Mouse (Mus musculus) liver, embryonic 11.5 days (tissue): ENCODE results near the gene Adam33. TPM values are rescaled to one million over a fixed set of nuclear protein-coding genes. Genes with fewer than 3 reads are reported as not detected.
"Not testable (repeated sequence)": the region's sequence is repeated elsewhere in the genome, so short reads cannot be mapped to it uniquely, and the experiment has no call there.

Experiments
- ATAC-seq: fragments of 200-750 bp; cut with Nextera tagmentation; replicated peaks from 2 replicates; pipeline ENCODE4 v1.8.0; 2017; ENCODE audit warnings: moderate number of reproducible peaks, mild to moderate bottlenecking, moderate TSS enrichment, moderate library complexity; ENCODE audit not compliant: low FRiP score
- DNase-seq: peaks from one replicate; pipeline ENCODE4 v3.0.0-alpha.2; 2017; ENCODE audit warnings: low spot score
- H3K27ac ChIP-seq: fragments of 300-500 bp; sonication (generic); 2 replicates; pipeline ENCODE4 v1.5.1; 2014; ENCODE audit warnings: mild to moderate bottlenecking, low read depth, low read length, control low read depth
- H3K27me3 ChIP-seq: fragments of 300-500 bp; sonication (generic); replicated peaks from 2 replicates; pipeline ENCODE4 v1.6.1; 2014; ENCODE audit warnings: low read length, mixed read lengths; ENCODE audit not compliant: control insufficient read depth, insufficient read depth
- H3K36me3 ChIP-seq: fragments of 300-500 bp; sonication (generic); 2 replicates; pipeline ENCODE4 v1.6.1; 2014; ENCODE audit warnings: mild to moderate bottlenecking, low read length, moderate library complexity, mixed read lengths; ENCODE audit not compliant: control insufficient read depth, insufficient read depth
- H3K4me1 ChIP-seq: fragments of 300-500 bp; sonication (generic); replicated peaks from 2 replicates; pipeline ENCODE4 v1.6.1; 2014; ENCODE audit warnings: low read length, mixed read lengths; ENCODE audit not compliant: control insufficient read depth, insufficient read depth
- H3K4me2 ChIP-seq: fragments of 300-500 bp; sonication (generic); 2 replicates; pipeline ENCODE4 v1.6.1; 2014; ENCODE audit warnings: mild to moderate bottlenecking, control low read depth, moderate library complexity
- H3K4me3 ChIP-seq: fragments of 300-500 bp; sonication (generic); 2 replicates; pipeline ENCODE4 v1.5.1; 2014; ENCODE audit warnings: low read depth, low read length, control low read depth
- H3K9ac ChIP-seq: fragments of 300-500 bp; sonication (generic); 2 replicates; pipeline ENCODE4 v1.6.1; 2014; ENCODE audit warnings: low read depth, low read length, control low read depth
- H3K9me3 ChIP-seq: fragments of 300-500 bp; sonication (generic); 2 replicates; pipeline ENCODE4 v1.6.1; 2016; ENCODE audit warnings: low read length, inconsistent platforms, mixed read lengths; ENCODE audit not compliant: control insufficient read depth
- WGBS: fragments of 180-500 bp; shearing (Covaris S2); extraction: QIAGEN DNeasy Blood & Tissue Kit; methylation state at CpG from one replicate; pipeline ENCODE4 v1.1.7; 2014; 5-methylcytosine and 5-hydroxymethylcytosine counted together
- polyA plus RNA-seq: library from polyadenylated mRNA; unstranded; fragments of >200 nt; fragmentation: Nextera tagmentation; extraction: Ambion mirVana; gene quantifications from 2 replicates; pipeline ENCODE4 v1.2.1, GENCODE M21; 2014

Adam33 gene
- polyA plus RNA-seq, result 0.31 and 0.95 TPM in 2 replicates

GRCm38 (mm10) chr2:131063404-131063864, at the start of gene Adam33:
Gene Adam33, minus strand, starts transcription at chr2:131063814.
- Histone ChIP-seq H3K27ac (no peak within 1 kb of the TSS), H3K36me3 (no peaks in the 10 kb centered on the region), H3K4me2 (peak within 1 kb of the TSS; percentile 60), H3K27me3 (peaks cover 53% of the 10 kb centered on the region), H3K9ac (no peak within 1 kb of the TSS), H3K9me3 (no peaks in the 10 kb centered on the region), H3K4me3 (peak within 1 kb of the TSS; percentile 26), H3K4me1 (peaks cover 5% of the 10 kb centered on the region; the same call in 1 of the 2 replicates)
- DNase-seq (no peak), ATAC-seq (no peak)
- WGBS, result 6% methylated on average over 24 of the region's 27 CpGs

DNA sequence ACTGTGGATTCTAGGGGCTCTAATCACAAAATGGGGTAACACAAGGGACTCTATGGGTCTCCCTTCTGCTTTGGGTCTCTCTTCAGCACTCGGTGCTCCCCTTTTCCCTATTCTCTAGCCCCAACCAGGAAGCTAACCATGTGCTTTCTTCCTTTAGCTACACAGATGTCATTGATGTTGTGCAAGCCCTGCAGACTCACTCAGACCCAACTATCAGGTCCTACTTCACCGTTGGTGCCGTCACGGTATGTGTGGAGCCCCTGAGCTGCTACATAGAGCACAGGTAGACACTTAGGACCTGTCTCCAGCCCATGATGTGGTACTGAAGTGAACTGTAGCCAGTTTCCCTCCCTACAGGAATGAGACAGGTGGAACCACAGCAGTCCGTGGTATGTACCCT, 42.4 kb upstream of the Adam33 start:
- H3K27me3 ChIP-seq, result no peaks in the 10 kb centered on the region
- ATAC-seq (no peak), DNase-seq (no peak)
- no peak overlapping the region for H3K9ac ChIP-seq
- H3K4me1 ChIP-seq, result no peaks in the 10 kb centered on the region
- H3K36me3 ChIP-seq, result no peaks in the 10 kb centered on the region
- no peak overlapping the region for H3K4me2 ChIP-seq
- H3K9me3 ChIP-seq, result no peaks in the 10 kb centered on the region
- no peak overlapping the region for H3K27ac ChIP-seq
- H3K4me3 ChIP-seq, result no peak overlapping the region
- WGBS, result 78% methylated on average over 5 of the region's 5 CpGs

GRCm38 (mm10) chr2:131105061-131105460, 41.4 kb upstream of the Adam33 start:
- H3K9me3 ChIP-seq, H3K27me3 ChIP-seq, H3K27ac ChIP-seq, H3K9ac ChIP-seq, H3K4me1 ChIP-seq, DNase-seq, H3K36me3 ChIP-seq, H3K4me3 ChIP-seq, ATAC-seq, H3K4me2 ChIP-seq: not testable (repeated sequence)
- 69% methylated on average over 4 of the region's 4 CpGs for WGBS

DNA sequence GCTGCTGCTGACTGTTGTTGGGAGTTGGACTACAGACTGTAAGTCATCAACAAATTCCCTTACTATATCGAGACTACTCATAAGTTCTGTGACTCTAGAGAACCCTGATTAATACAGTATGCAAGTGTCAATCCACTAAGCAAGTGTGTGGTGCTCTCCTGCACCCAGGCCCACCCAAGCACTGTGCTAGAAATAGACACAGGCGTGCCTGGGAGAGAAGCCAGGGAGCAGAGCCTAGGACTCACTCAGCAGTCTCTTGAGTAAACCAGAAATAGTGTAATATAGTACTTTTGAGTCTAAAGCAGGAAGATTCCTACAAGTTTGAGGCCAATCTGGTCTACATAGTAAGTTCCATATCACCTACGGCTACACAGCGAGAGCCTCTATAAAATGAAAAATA, 40.4 kb upstream of the Adam33 start:
- H3K4me2 ChIP-seq, result no peak overlapping the region
- no peaks in the 10 kb centered on the region for H3K36me3 ChIP-seq
- no peak for DNase-seq
- WGBS, result 83% methylated on average over 4 of the region's 4 CpGs
- no peak overlapping the region for H3K4me3 ChIP-seq
- H3K4me1 ChIP-seq, result no peaks in the 10 kb centered on the region
- H3K9me3 ChIP-seq, result no peaks in the 10 kb centered on the region
- no peak overlapping the region for H3K9ac ChIP-seq
- H3K27me3 ChIP-seq, result no peaks in the 10 kb centered on the region
- no peak for ATAC-seq
- no peak overlapping the region for H3K27ac ChIP-seq

- WGBS, result 48% methylated on average over 3 of the region's 3 CpGs
- Histone ChIP-seq H3K9me3 (no peaks in the 10 kb centered on the region), H3K9ac (no peak overlapping the region), H3K4me1 (peaks cover 3% of the 10 kb centered on the region), H3K4me3 (no peak overlapping the region), H3K27me3 (no peaks in the 10 kb centered on the region), H3K27ac (no peak overlapping the region), H3K36me3 (no peaks in the 10 kb centered on the region), H3K4me2 (no peak overlapping the region)
- ATAC-seq (no peak), DNase-seq (no peak)
These were observed 37.9 kb upstream of the Adam33 start for GRCm38 (mm10) chr2:131101530-131101929.

- DNase-seq (no peak), ATAC-seq (no peak)
- Histone ChIP-seq H3K36me3 (no peaks in the 10 kb centered on the region), H3K9me3 (no peaks in the 10 kb centered on the region), H3K27me3 (no peaks in the 10 kb centered on the region), H3K4me3 (no peak overlapping the region), H3K4me2 (no peak overlapping the region), H3K9ac (no peak overlapping the region), H3K4me1 (peaks cover 7% of the 10 kb centered on the region), H3K27ac (peak overlapping the region; percentile 91)
- 85% methylated on average over 4 of the region's 4 CpGs for WGBS
These were observed 33.5 kb upstream of the Adam33 start for GRCm38 (mm10) chr2:131097087-131097486.

- no peaks in the 10 kb centered on the region for H3K36me3 ChIP-seq
- H3K27me3 ChIP-seq, result no peaks in the 10 kb centered on the region
- ATAC-seq (peak; percentile 92), DNase-seq (peak; percentile 47)
- H3K27ac ChIP-seq, result peak overlapping the region; percentile 91
- 8% methylated on average over 9 of the region's 9 CpGs for WGBS
- H3K4me2 ChIP-seq, result peak overlapping the region; percentile 49
- H3K9me3 ChIP-seq, result no peaks in the 10 kb centered on the region
- peaks cover 7% of the 10 kb centered on the region for H3K4me1 ChIP-seq
- no peak overlapping the region for H3K4me3 ChIP-seq
- H3K9ac ChIP-seq, result peak overlapping the region; percentile 59
These were observed 32.6 kb upstream of the Adam33 start for GRCm38 (mm10) chr2:131096101-131096795.

DNA sequence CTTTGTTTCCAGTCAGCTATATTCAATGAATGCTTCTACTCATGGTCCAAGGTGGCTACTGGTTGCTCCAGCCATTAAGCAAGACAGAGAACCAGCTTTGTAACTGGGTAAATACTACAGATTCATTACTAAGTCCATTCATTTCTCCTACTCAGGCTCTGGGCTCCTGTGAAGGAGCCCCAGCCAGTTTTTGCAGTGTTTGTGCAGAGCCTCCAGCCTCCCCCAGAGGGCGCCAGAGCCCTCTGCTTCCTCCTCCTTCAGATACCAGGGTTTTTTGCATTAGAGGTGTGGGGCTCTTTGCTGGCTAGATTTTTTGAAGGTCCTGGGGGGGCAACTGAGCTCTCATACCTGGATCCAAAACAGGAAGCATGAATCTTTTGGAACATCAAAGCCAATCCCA, 31.2 kb upstream of the Adam33 start:
- Histone ChIP-seq H3K9ac (no peak overlapping the region), H3K4me2 (no peak overlapping the region), H3K36me3 (no peaks in the 10 kb centered on the region), H3K4me1 (peaks cover 7% of the 10 kb centered on the region), H3K9me3 (no peaks in the 10 kb centered on the region), H3K27me3 (no peaks in the 10 kb centered on the region), H3K4me3 (no peak overlapping the region), H3K27ac (no peak overlapping the region)
- DNase-seq, result peak; percentile 62
- no peak for ATAC-seq
- 3% methylated on average over 1 of the region's 1 CpGs for WGBS

DNA sequence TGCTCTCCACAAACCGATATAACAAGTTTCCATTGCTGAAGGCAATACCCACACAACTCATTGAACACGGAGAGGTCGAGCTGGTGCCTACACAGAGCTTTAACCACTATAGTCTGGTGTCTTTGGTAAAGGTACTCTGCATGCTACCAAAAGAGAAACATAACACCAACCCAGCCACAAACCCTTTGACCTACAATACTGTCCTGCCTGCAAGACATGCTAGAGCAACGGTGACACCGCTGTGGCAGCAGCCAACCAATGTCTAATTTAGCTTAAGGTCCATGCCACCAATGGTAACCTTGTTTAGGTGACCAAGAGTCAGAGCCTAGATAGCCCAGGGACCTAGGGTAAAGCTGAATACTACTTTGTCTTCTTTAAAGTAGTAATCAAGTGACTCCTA, 30.0 kb upstream of the Adam33 start:
- Histone ChIP-seq H3K4me1 (peaks cover 7% of the 10 kb centered on the region), H3K27ac (no peak overlapping the region), H3K9me3 (no peaks in the 10 kb centered on the region), H3K4me2 (no peak overlapping the region), H3K27me3 (no peaks in the 10 kb centered on the region), H3K9ac (no peak overlapping the region), H3K36me3 (no peaks in the 10 kb centered on the region), H3K4me3 (no peak overlapping the region)
- DNase-seq (no peak), ATAC-seq (no peak)
- 87% methylated on average over 5 of the region's 5 CpGs for WGBS
